Mouse (Mus musculus): ENCODE data around the gene Crtc1.

Crtc1 gene

GRCm38 (mm10) chr8:70464162-70464561, 24.8 kb upstream of the Crtc1 start:
- in situ Hi-C loops (cut with MboI; ENCODE audit: unreplicated experiment in 2 of 2): no loop called here

GRCm38 (mm10) chr8:70463306-70463705, 23.9 kb upstream of the Crtc1 start:
- in situ Hi-C loops (cut with MboI; ENCODE audit: unreplicated experiment in 2 of 2): no loop called here

- in situ Hi-C loops (cut with MboI; ENCODE audit: unreplicated experiment in 2 of 2): no loop called here
Observed at GRCm38 (mm10) chr8:70462516-70462813, 23.1 kb upstream of the Crtc1 start.

GRCm38 (mm10) chr8:70461765-70462515, 22.6 kb upstream of the Crtc1 start:
- in situ Hi-C loops (cut with MboI; ENCODE audit: unreplicated experiment in 2 of 2): no loop called here

- in situ Hi-C loops (cut with MboI; ENCODE audit: unreplicated experiment in 2 of 2): no loop called here
Observed at GRCm38 (mm10) chr8:70460606-70461005, 21.2 kb upstream of the Crtc1 start.

GRCm38 (mm10) chr8:70460199-70460598, 20.8 kb upstream of the Crtc1 start:
- in situ Hi-C loops (cut with MboI; ENCODE audit: unreplicated experiment in 2 of 2): no loop called here

- in situ Hi-C loops (cut with MboI; ENCODE audit: unreplicated experiment in 2 of 2): no loop called here
Observed at GRCm38 (mm10) chr8:70459636-70460035, 20.3 kb upstream of the Crtc1 start.

- in situ Hi-C loops (cut with MboI; ENCODE audit: unreplicated experiment in 2 of 2): no loop called here
Observed at GRCm38 (mm10) chr8:70458462-70458861, 19.1 kb upstream of the Crtc1 start.

- in situ Hi-C loops (cut with MboI; ENCODE audit: unreplicated experiment in 2 of 2): no loop called here
Observed at GRCm38 (mm10) chr8:70457882-70458281, 18.5 kb upstream of the Crtc1 start.

GRCm38 (mm10) chr8:70456996-70457395, 17.6 kb upstream of the Crtc1 start:
- in situ Hi-C loops (cut with MboI; ENCODE audit: unreplicated experiment in 2 of 2): no loop called here

- in situ Hi-C loops (cut with MboI; ENCODE audit: unreplicated experiment in 2 of 2): no loop called here
Observed at GRCm38 (mm10) chr8:70453852-70454251, 14.5 kb upstream of the Crtc1 start.

GRCm38 (mm10) chr8:70452196-70452966, 13.0 kb upstream of the Crtc1 start:
- in situ Hi-C loops (cut with MboI; ENCODE audit: unreplicated experiment in 2 of 2): no loop called here

GRCm38 (mm10) chr8:70447639-70448420, 8.5 kb upstream of the Crtc1 start:
- in situ Hi-C loops (cut with MboI; ENCODE audit: unreplicated experiment in 2 of 2): no loop called here

GRCm38 (mm10) chr8:70445988-70446387, 6.6 kb upstream of the Crtc1 start:
- in situ Hi-C loops (cut with MboI; ENCODE audit: unreplicated experiment in 2 of 2): no loop called here

GRCm38 (mm10) chr8:70443326-70443725, 3.9 kb upstream of the Crtc1 start:
- in situ Hi-C loops (cut with MboI; ENCODE audit: unreplicated experiment in 2 of 2): no loop called here

GRCm38 (mm10) chr8:70441565-70441964, 2.2 kb upstream of the Crtc1 start:
- in situ Hi-C loops (cut with MboI; ENCODE audit: unreplicated experiment in 2 of 2): no loop called here

- in situ Hi-C loops (cut with MboI; ENCODE audit: unreplicated experiment in 2 of 2): no loop called here
Observed at GRCm38 (mm10) chr8:70440246-70440645, 867 bp upstream of the Crtc1 start.

GRCm38 (mm10) chr8:70439848-70440179, 435 bp upstream of the Crtc1 start:
- in situ Hi-C loops (cut with MboI; ENCODE audit: unreplicated experiment in 2 of 2): no loop called here

GRCm38 (mm10) chr8:70438423-70438822, 956 bp downstream of the Crtc1 start:
- in situ Hi-C loops (cut with MboI; ENCODE audit: unreplicated experiment in 2 of 2): no loop called here

GRCm38 (mm10) chr8:70435156-70435555, 4.2 kb downstream of the Crtc1 start:
- in situ Hi-C loops (cut with MboI; ENCODE audit: unreplicated experiment in 2 of 2): no loop called here

- in situ Hi-C loops (cut with MboI; ENCODE audit: unreplicated experiment in 2 of 2): no loop called here
Observed at GRCm38 (mm10) chr8:70432991-70433536, 6.3 kb downstream of the Crtc1 start.
